Mouse (Mus musculus) kidney, adult 8-10 months (tissue): ENCODE measurements at regions not wholly inside any gene's neighbourhood (a gene's known extent, or its start where the extent isn't known, plus 50 kb on each side); places are given as distances from the start of the nearest gene placed in this dataset.

Source experiments
- DNase-seq, 2 experiments: peaks; one replicate each; pipeline ENCODE4 v3.0.0; 2022

GRCm38 (mm10) chr12:58441962-58442361, 172.9 kb upstream of the Clec14a start:
- no peak for DNase-seq

- DNase-seq, result no peak
Measured at GRCm38 (mm10) chr12:58440666-58441065, 171.6 kb upstream of the Clec14a start.

GRCm38 (mm10) chr12:58437031-58437430, 167.9 kb upstream of the Clec14a start:
- DNase-seq, result no peak

GRCm38 (mm10) chr12:58434504-58434903, 165.4 kb upstream of the Clec14a start:
- DNase-seq, result no peak

GRCm38 (mm10) chr12:58429929-58430328, 160.8 kb upstream of the Clec14a start:
- no peak for DNase-seq

- DNase-seq, result no peak
Measured at GRCm38 (mm10) chr12:58426758-58427157, 157.7 kb upstream of the Clec14a start.

GRCm38 (mm10) chr12:58425961-58426360, 156.9 kb upstream of the Clec14a start:
- peak; percentile 1 to 16 for DNase-seq

- no peak for DNase-seq
Measured at GRCm38 (mm10) chr12:58423581-58423980, 154.5 kb upstream of the Clec14a start.

GRCm38 (mm10) chr12:58401904-58402303, 132.8 kb upstream of the Clec14a start:
- no peak for DNase-seq

GRCm38 (mm10) chr12:58360258-58360657, 91.2 kb upstream of the Clec14a start:
- DNase-seq, result no peak

GRCm38 (mm10) chr12:58334163-58334562, 65.1 kb upstream of the Clec14a start:
- DNase-seq, result no peak

GRCm38 (mm10) chr12:58329913-58330312, 60.8 kb upstream of the Clec14a start:
- no peak for DNase-seq

GRCm38 (mm10) chr12:58323953-58324352, 54.9 kb upstream of the Clec14a start:
- DNase-seq, result peak in 1 of 2 experiments; percentile 39
